Mouse (Mus musculus): ENCODE results near the gene Vmn1r16.
"Not testable (repeated sequence)": the region's sequence is repeated elsewhere in the genome, so short reads cannot be mapped to it uniquely, and the experiment has no call there.

Gene Vmn1r16

DNA sequence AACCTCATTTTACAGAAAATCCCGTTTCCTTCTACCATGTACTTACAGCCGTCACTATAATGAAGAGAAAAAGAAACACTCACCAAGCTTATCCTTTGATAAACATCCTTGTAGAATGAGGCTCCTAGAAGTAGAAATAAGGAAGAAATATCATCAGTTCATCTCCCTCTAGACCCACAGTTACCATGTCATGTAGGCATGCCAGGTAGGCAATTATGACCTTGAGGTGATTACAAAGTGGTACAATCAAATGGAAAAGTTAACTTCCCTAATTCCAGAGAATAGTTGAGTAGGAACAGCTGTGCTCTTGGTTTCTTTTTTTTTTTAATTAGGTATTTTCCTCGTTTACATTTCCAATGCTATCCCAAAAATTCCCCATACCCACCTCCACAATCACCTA, at the start of gene Vmn1r16:
Gene Vmn1r16 (minus strand): TSS at position 101 of the 400 bp plus-strand sequence.
- no peak for DNase-seq

DNA sequence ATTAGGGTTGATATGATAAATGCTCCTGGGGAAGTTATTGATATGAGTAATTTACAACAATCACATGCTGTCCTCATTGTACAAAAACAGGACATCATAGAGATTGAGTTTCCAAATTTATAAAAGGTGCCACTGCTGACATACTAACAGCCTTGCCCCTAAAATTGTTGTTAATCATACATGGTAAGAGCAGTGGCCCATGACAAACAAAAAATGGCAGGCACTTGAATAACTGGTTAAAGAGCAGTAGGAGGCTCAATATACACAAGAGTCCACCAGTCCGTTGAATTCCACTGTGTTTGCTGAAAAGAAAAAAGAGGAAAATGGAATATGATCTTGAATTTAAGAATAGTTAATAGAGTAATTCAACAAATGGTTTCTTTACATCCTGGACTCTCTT, 38.2 kb upstream of the Vmn1r16 start:
- DNase-seq, result no peak

DNA sequence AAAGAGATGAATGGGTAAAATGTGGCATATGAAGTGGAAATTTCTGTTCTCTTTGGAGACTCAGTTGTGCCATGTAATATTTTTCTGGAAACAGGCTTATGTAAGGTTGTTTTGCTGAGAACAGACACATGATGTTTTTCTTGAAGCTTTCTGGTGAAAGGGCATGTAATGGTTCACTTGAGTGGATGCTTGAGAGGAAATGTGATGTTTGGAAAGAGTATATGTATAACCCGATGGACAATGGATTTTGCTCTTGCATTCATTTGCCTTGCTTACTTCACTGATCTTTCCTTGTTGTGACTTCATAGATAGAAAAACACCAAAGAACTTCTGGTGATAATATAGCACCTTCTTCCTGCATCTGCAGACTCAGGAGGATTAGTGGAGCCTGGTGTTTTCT, 36.6 kb upstream of the Vmn1r16 start:
- DNase-seq, result not testable (repeated sequence)

DNA sequence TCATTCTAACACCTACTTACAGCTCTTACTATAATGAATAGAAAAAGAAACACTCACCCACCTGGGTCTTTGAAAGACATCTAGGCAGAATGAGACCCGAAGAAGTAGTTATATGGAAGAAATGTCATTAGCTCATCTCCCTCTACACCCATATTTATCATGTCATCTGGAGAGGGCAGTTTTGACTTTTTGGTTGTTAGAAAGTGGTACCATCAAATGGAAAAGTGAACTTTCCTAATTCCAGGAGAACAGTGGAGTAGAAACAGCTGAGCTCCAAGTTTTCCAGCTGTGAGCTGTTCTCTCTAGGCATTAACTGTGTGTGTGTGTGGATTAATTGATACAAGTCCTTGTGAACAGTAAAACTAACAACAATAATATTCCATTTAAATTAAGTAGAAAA, 34.3 kb upstream of the Vmn1r16 start, which contains the start of gene Vmn1r17:
Gene Vmn1r17 (minus strand): TSS at position 101 of the 400 bp plus-strand sequence.
- DNase-seq, result no peak

GRCm38 (mm10) chr6:57356864-57357263, 27.6 kb upstream of the Vmn1r16 start:
- DNase-seq, result no peak

- no peak for DNase-seq
These were observed 3.1 kb downstream of the Vmn1r16 start for GRCm38 (mm10) chr6:57326176-57326575.

DNA sequence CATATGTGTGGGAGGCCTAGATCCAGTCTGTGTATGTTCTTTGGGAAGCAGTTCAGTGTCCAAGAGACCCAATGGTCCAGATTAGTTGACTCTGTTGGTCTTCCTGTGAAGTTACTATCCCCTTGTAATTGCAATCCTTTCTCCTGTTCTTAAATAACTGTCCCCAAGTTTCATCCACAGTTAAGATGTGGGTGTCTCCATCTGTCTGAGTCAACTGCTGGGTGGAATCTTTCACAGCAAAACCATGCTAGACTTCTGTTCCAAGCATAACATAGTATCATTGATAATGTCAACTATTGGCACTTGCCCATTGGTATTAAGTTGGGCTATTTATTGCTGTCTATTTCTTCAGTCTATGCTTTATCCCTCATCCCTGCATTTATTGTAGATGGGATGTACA, 50.3 kb downstream of the Vmn1r16 start:
- no peak for DNase-seq

GRCm38 (mm10) chr6:57272517-57272916, 56.8 kb downstream of the Vmn1r16 start:
- no peak for DNase-seq

DNA sequence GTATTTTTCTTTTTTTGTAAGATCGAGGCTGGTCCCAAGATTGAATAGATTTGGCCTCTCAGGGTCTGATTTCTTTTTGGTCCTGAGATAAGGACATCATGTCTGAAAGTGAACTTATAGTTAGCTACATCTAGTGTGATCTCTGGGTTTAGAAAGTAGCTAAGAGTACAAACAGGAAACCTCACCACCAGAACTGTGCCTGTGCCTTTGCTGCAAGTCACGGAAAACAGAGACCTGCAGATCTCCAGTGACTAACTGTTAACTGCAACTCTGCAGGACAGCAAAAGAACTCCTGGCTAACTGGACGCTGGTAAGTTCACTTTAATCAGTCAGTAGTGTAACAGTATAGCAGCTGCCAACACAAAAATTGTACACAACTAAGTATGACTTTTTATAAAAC, 57.4 kb downstream of the Vmn1r16 start:
- no peak for DNase-seq

All from B cell, adult 2 months (primary cell).